Mouse (Mus musculus): ENCODE data around the gene Gm38394.

GRCm38 (mm10) chr1:133610601-133611000, 50.5 kb downstream of the Gm38394 start:
- no peak for TF ChIP-seq CTCF (IDR thresholded peaks at IDR 0.05; ENCODE audit: low read depth)
- TF ChIP-seq EP300 (IDR thresholded peaks at IDR 0.05; ENCODE audit: low read depth) = no peak
